Mouse (Mus musculus) gonadal fat pad, adult 2 months (tissue): Measurements from ENCODE around the gene Tbc1d8. TPM values are rescaled to one million over a fixed set of nuclear protein-coding genes. Genes with fewer than 3 reads are reported as not detected.

Experiments used
- DNase-seq: peaks from one replicate; pipeline ENCODE4 v3.0.0-alpha.2; 2012; ENCODE audit warnings: low read depth
- polyA plus RNA-seq: library from polyadenylated mRNA; depleted of rRNA; stranded (reverse); fragments of >200 nt; gene quantifications from 2 replicates; pipeline ENCODE4 v1.2.3, GENCODE M21; 2012

Tbc1d8 gene
- polyA plus RNA-seq, 1 experiment: 96.2 TPM

DNA sequence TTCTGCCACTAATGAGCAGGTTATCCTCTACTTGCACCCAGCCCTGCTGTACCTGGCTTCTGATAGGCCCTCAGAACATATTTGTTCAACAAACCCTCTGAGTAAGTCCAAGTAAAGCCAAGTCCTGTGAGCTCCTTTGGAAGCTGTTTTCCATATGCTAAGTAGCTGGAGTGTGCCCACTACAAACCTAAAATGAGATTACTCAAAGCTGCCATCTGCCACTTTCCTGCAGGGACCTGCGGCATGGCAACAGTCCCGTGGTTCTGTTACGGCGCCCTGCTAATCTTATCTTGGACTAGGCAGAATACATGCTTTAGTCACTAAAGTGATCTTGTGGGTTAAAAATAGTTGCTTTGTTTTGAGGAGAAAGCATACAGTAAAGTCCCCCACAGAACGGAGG is 32.4 kb downstream of the Tbc1d8 start:
- no peak for DNase-seq

GRCm38 (mm10) chr1:39445303-39446050 is 33.1 kb downstream of the Tbc1d8 start:
- no peak for DNase-seq

- no peak for DNase-seq
Observed at GRCm38 (mm10) chr1:39443764-39444163, 34.8 kb downstream of the Tbc1d8 start.

- DNase-seq: no peak
Observed at GRCm38 (mm10) chr1:39441686-39442085, 36.9 kb downstream of the Tbc1d8 start.

DNA sequence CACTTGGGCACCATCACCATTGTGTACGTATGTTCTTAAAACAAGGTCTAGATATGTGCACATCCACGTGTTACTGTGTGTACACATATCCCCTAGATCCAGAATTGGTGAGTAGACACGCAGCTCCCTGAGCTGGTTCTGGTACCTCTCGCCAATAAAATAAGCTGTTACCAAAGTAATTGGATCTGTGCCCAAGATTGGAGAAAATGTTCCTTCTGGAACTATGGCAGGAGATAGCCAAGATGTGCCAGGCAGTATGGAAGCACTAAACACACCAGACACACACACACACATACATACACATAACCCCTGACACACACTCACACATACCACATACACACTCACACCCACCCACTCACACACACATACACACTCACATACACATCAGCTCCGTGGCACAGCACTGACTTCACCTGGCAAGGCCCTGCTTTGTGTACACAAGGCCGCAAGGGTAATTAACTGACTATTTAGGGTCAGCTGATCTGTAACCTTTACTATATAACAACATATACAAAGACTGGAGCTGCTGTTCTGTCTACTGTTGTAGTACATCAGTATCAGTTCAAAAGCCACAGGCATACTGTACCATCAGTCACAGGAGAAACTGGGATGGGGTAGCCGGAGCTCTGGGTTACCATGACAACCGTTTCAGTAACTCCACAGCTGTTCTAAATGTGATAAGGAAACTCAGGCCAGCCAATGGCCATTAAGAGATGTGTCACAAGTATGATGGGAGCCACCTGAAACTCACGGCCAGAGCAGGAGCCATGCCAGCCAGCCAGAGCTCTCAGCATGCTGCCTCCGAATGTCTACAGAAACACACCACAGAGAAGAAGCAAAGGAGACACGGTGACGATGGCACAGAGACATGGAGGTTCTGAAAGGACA is 38.6 kb downstream of the Tbc1d8 start:
- no peak for DNase-seq

GRCm38 (mm10) chr1:39438629-39439028 is 39.9 kb downstream of the Tbc1d8 start:
- DNase-seq: no peak

GRCm38 (mm10) chr1:39434264-39434663 is 44.3 kb downstream of the Tbc1d8 start:
- DNase-seq: no peak

- DNase-seq: no peak
Observed at GRCm38 (mm10) chr1:39430020-39430419, 48.5 kb downstream of the Tbc1d8 start.

- no peak for DNase-seq
Observed at GRCm38 (mm10) chr1:39429015-39429414, 49.5 kb downstream of the Tbc1d8 start.

DNA sequence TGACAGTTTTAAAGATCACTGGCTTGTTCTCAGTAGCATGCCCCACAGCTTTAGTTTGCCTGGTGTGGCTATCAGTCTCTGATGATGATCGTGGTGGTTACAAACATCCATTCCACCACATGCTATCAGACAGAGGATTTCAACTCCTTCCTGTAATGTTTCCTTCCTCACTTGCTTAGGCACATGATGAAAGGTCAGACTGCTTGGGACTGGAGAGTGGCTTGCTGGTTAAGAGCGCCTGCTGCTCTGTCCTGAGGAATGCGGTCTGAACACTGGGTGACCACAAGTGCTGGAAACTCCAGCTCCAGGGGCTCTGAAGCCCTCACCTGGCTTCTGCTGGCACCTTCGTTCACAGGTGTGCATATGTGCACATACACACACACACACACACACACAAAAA is 50.3 kb downstream of the Tbc1d8 start:
- no peak for DNase-seq

GRCm38 (mm10) chr1:39425497-39425896 is 53.1 kb downstream of the Tbc1d8 start:
- DNase-seq: no peak

GRCm38 (mm10) chr1:39420987-39421386 is 57.6 kb downstream of the Tbc1d8 start:
- DNase-seq: no peak

DNA sequence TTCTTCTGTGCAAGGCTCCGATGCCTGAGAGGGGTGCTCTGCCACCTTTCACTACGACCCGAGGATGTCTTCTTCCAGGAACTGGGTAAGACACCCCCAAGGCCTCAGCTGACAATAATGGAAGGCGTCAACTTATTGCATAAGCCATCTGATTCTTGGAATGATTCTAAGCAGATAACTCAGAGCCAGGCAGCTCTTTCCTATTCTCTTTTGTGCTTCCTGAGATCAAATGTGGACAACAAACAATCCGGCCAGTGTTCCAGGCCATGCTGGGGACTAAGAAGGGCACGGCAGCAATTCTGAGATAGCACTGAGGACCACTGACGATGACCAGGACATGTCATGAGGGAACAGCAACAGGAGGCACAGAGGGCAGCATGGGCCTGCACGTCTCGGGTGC is 59.7 kb downstream of the Tbc1d8 start:
- no peak for DNase-seq

GRCm38 (mm10) chr1:39417817-39418216 is 60.7 kb downstream of the Tbc1d8 start:
- no peak for DNase-seq

DNA sequence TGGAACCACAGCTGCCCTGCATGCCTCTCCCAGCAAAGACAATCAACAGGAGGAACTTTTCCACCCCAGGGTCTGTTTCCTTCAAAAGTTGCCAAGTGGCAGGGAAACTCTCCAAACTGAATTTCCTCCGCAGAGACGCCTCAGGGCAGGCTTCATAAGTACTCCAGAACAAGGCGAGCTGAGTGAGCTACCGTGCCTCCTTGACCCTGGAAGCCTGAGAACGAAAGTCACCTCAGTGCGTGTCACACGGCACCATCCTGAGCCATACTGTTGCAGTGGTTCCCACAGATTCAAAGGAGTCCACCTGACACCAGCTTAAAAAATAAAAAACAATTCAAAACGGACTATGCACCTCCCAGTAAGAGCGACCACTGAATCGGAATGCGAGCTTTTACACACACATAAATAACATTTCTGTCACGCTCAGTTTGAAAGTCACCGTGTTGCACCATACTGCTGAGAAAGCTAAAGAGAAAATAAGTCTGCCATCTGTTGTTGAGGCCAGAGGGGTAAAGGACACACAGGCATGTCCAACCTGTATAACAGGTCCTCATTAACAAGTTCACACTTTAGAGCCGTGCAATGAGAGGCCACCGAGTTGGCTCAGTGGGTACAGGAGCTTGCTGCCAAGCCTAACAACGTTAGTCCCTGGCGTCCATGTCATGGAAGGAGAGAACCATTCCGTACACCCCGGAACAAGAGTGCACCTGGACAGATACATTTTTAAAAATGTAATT is 68.3 kb downstream of the Tbc1d8 start:
- DNase-seq: peak; percentile 94

DNA sequence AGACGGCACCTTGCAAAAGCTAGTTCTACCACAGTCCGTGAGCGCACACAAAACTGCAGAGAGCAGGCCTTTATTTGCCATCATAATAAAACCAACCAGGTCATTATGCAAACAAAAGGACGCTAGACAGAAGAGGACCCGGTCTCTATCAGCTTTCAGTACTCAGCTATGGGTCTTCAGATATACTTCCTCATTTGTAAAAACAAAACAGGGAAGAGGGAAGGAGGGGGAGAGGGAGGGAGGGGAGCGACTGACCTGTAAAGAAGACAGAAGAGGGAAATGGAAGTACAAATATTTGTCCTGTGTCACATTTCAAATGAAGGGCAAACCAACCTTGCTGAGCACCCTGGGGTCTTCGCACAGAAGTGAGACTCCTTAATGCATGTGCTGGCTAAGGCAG is 69.9 kb downstream of the Tbc1d8 start:
- no peak for DNase-seq

GRCm38 (mm10) chr1:39408123-39408522 is 70.4 kb downstream of the Tbc1d8 start:
- no peak for DNase-seq

GRCm38 (mm10) chr1:39407108-39407507 is 71.4 kb downstream of the Tbc1d8 start:
- no peak for DNase-seq

DNA sequence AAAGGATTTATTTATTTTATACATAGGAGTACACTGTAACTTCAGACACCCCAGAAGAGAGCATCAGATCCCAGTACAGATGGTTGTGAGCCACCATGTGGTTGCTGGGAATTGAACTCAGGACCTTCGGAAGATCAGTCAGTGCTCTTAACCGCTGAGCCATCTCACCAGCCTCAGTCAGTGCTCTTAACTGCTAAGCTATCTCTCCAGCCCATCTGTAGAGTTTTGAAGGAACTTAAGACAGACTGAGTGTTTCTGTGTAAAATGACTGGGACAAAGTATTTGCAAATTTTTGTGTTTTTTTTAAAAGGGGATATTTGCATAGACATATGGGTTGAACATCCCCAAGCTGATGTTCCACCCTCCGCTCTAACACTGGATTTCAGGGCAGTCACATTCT is 78.4 kb downstream of the Tbc1d8 start:
- no peak for DNase-seq

DNA sequence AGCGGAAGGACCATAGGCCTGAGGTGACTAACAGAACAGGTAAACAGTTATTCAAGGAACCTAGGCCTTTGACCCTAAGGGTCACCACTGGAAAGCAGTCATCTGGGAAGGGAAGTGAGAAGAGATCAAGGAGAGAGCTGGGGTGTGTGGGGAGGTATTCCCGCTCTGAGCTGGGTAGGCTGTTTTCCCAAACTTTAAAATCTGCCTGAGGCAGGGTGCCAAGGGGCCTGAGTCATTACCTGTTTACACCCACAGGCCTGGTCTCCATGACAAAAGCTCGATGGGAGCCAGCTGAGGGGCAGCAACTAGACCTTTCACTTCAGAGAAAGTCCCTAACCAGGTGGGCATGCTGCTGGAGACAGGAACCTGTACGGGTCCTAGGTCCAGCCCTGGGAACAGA is 79.3 kb downstream of the Tbc1d8 start:
- no peak for DNase-seq

DNA sequence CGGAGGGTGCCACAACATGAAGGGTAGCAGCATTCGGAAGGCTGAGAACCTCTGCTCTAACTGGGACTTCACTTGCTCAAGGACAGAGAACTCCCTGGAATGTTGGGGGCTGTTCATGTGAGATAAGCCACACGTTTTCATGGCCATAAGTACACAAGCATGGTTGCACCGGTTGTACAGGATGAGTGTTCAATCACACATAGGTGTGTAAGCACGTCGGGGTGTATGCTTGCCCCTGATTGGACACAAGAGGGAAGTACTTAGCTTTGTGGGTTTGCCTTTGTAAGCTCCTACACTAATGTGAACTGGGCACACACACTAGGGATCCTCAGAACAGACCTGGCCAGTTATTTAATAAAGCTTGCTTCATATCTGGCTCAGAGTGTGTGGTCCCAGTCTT is 80.3 kb downstream of the Tbc1d8 start:
- DNase-seq: no peak

DNA sequence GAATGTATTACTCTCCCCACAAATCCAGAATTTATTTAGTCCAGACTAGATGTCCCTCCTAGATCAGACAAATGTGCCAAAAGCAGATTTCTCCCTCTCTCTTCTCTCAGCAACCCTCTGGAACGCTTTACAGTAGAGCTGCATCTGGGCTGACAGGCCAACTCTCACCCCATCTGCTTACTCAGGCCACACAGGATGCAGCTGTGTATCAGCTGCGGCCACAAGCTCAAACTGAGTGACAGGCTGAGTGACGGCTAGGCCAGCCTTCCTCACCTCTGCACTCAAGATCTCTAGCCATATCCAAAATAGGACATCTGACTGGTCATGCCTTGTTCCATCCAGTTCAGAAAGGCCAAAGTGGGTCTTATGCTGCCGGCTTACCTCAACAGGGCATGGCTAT is 82.2 kb downstream of the Tbc1d8 start:
- no peak for DNase-seq
